In the genomic region with DNA sequence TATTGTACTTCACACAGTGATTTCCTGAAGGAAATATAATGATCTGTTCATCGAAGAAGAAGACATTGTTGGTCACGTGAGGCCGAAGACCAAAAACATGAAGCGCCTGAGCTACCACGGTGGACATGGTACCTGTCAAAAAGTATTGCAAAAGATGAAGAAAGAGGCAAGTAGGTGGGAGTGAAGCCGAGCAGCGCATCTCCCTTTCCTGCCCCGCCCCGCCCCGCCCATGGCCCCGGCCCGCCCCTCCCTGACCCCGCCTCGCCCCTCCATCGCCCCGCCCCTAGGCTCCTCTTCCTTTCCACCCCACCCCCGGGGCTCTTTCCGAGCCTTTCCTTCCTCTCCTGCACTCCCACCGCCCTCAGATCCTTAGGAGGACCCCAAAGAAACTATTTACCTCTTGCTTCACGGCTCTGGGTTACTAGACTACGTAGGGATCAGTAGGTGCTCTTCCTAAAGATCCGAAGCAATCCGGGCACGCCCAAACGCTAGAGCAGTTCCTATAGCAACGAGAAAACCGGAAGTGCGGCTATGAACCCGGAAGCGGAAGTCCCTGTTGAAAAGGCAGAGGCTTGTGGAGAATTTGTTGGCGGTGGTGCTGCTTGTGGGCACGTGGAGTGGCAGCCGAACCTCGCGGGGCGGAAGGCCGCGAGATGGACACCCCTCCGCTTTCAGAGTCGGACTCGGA, we compare ENCODE assay signal across 8 mouse cellular contexts. TPM values are rescaled to one million over a fixed set of nuclear protein-coding genes. Genes with fewer than 3 reads are reported as not detected.
A peak's percentile ranks its signal among the peaks of the same experiment; 100 is the strongest.
DNase-seq lines count a peak whose midpoint lies in the region; ATAC-seq and TF ChIP-seq lines count a peak whose summit lies in the region.

A gene (minus strand): TSS at position 499 of the 688 bp plus-strand sequence.
A gene (plus strand): TSS at position 521 of the 688 bp plus-strand sequence.

- no peaks in the 10 kb centered on the region for H3K4me1 ChIP-seq in ES-Bruce4 (ENCODE audit: control insufficient read depth, insufficient read depth, low read length)
- peaks cover 11% of the 10 kb centered on the region for H3K4me1 ChIP-seq in forebrain, embryonic 13.5 days
- H3K4me1 ChIP-seq in neural tube, embryonic 15.5 days = peaks cover 13% of the 10 kb centered on the region

- no peak for TF ChIP-seq CTCF in ES-Bruce4 (IDR thresholded peaks at IDR 0.05; ENCODE audit: low read depth, low read length)

- H3K4me2 ChIP-seq in forebrain, embryonic 13.5 days = peak within 1 kb of the TSS; percentile 97
- peak within 1 kb of the TSS; percentile 96 for H3K4me2 ChIP-seq in neural tube, embryonic 15.5 days

- no peak for TF ChIP-seq POLR2A in ES-Bruce4 (IDR thresholded peaks at IDR 0.05; ENCODE audit: insufficient read depth, low read length)

- H3K4me3 ChIP-seq in ES-Bruce4 (ENCODE audit: low read depth, low read length) = peak within 1 kb of the TSS; percentile 93
- H3K4me3 ChIP-seq in forebrain, embryonic 13.5 days = peak within 1 kb of the TSS; percentile 82
- H3K4me3 ChIP-seq in neural tube, embryonic 15.5 days (replicated peaks) = peak within 1 kb of the TSS; percentile 84

- H3K9ac ChIP-seq in ES-Bruce4 (ENCODE audit: low read depth, poor library complexity, severe bottlenecking) = peak within 1 kb of the TSS; percentile 73
- peak within 1 kb of the TSS; percentile 81 for H3K9ac ChIP-seq in forebrain, embryonic 13.5 days
- H3K9ac ChIP-seq in neural tube, embryonic 15.5 days (replicated peaks) = peak within 1 kb of the TSS; percentile 72

- WGBS in forebrain, embryonic 13.5 days = under 1% methylated on average over 40 of the region's 41 CpGs
- 2% methylated on average over 37 of the region's 41 CpGs for WGBS in neural tube, embryonic 15.5 days

- intact Hi-C loops in heart, postnatal 14 days (cut with DNase I) = loop anchor here (10.0 kb wide), 1 partner anchor 554 kb away; a partner anchor contains a TSS

- H3K9me3 ChIP-seq in ES-Bruce4 (replicated peaks; ENCODE audit: control insufficient read depth, insufficient read depth, low read length, poor library complexity, severe bottlenecking) = no peaks in the 10 kb centered on the region
- H3K9me3 ChIP-seq in forebrain, embryonic 13.5 days (replicated peaks) = peaks cover 8% of the 10 kb centered on the region
- no peaks in the 10 kb centered on the region for H3K9me3 ChIP-seq in neural tube, embryonic 15.5 days (replicated peaks)

- H3K27ac ChIP-seq in ES-Bruce4 (ENCODE audit: insufficient read depth, low read length) = no peak within 1 kb of the TSS
- no peak within 1 kb of the TSS for H3K27ac ChIP-seq in forebrain, embryonic 13.5 days
- peak within 1 kb of the TSS; percentile 63 for H3K27ac ChIP-seq in neural tube, embryonic 15.5 days (replicated peaks)

- no peak for TF ChIP-seq EP300 in ES-Bruce4 (IDR thresholded peaks at IDR 0.05; ENCODE audit: insufficient read depth, low read depth, low read length)

- no peaks in the 10 kb centered on the region for H3K27me3 ChIP-seq in ES-Bruce4 (ENCODE audit: control insufficient read depth, insufficient read depth, low read length, poor library complexity, severe bottlenecking)
- H3K27me3 ChIP-seq in forebrain, embryonic 13.5 days = no peaks in the 10 kb centered on the region
- H3K27me3 ChIP-seq in neural tube, embryonic 15.5 days (replicated peaks) = no peaks in the 10 kb centered on the region

- peak; percentile 93 for ATAC-seq in cerebellum, adult (ENCODE audit: insufficient number of reproducible peaks, low FRiP score, low TSS enrichment)
- ATAC-seq in forebrain, embryonic 13.5 days = peak; percentile 95
- peak; percentile 96 for ATAC-seq in neural tube, embryonic 15.5 days (ENCODE audit: low FRiP score)

- peak; percentile 81 to 92 for DNase-seq in heart, postnatal 14 days
- peak; percentile 94 for DNase-seq in layer of hippocampus, adult 11-12 months (ENCODE audit: low spot score)
- DNase-seq in lung, adult 18-20 months = peak; percentile 91 to 94
- peak; percentile 91 for DNase-seq in testis, postnatal 14 days (ENCODE audit: low spot score)

- H3K36me3 ChIP-seq in ES-Bruce4 (ENCODE audit: control insufficient read depth, insufficient read depth, low read length, poor library complexity, severe bottlenecking) = peaks cover 23% of the 10 kb centered on the region
- H3K36me3 ChIP-seq in forebrain, embryonic 13.5 days (ENCODE audit: poor library complexity, severe bottlenecking) = peaks cover 28% of the 10 kb centered on the region
- peaks cover 25% of the 10 kb centered on the region for H3K36me3 ChIP-seq in neural tube, embryonic 15.5 days

RNA-seq across cellular contexts. Expression of the first gene that starts in this region (rescaled TPM):
- not detected in 2 replicates for polyA plus RNA-seq in ES-Bruce4 (2011; ENCODE audit: insufficient read depth, insufficient read length, low read depth, missing spikeins)
- polyA plus RNA-seq in forebrain, embryonic 13.5 days (2015; fragmentation: Nextera tagmentation; extraction: Ambion mirVana) = 0.78 and 0.90 TPM in 2 replicates
- under 1 TPM; 0.07 to 0.12 TPM for total RNA-seq in heart, postnatal 14 days (2021)
- 1.3 and 1.5 TPM in 2 replicates for polyA plus RNA-seq in neural tube, embryonic 15.5 days (2015; fragmentation: Nextera tagmentation; extraction: Ambion mirVana)

RNA-seq across cellular contexts. Expression of the second gene that starts in this region (rescaled TPM):
- polyA plus RNA-seq in ES-Bruce4 (2011; ENCODE audit: insufficient read depth, insufficient read length, low read depth, missing spikeins) = 126 and 137 TPM in 2 replicates
- 147 and 168 TPM in 2 replicates for polyA plus RNA-seq in forebrain, embryonic 13.5 days (2015; fragmentation: Nextera tagmentation; extraction: Ambion mirVana)
- total RNA-seq in heart, postnatal 14 days (2021) = 10 to 100 TPM; 31.4 to 35.2 TPM
- polyA plus RNA-seq in neural tube, embryonic 15.5 days (2015; fragmentation: Nextera tagmentation; extraction: Ambion mirVana) = 84.7 and 102 TPM in 2 replicates
